Mouse (Mus musculus) megakaryocyte, embryonic 14.5 days (primary cell): Measurements from ENCODE around the gene Bloc1s5.

Source experiments
- FLI1 ChIP-seq: IDR thresholded peaks from 2 replicates; pipeline ENCODE4 v1.6.1; 2012; ENCODE audit warnings: low read length, inconsistent platforms, mixed read lengths
- GATA1 ChIP-seq: IDR thresholded peaks from 3 replicates; pipeline ENCODE4 v1.6.1; 2012; ENCODE audit warnings: mixed read lengths, low read length, inconsistent platforms, borderline replicate concordance

- TF ChIP-seq GATA1, result no peak
- TF ChIP-seq FLI1, result no peak
Observed at GRCm38 (mm10) chr13:38657865-38658264, 23.0 kb upstream of the Bloc1s5 start.
